Mouse (Mus musculus): Measurements from ENCODE around the gene Tbc1d13. TPM values are rescaled to one million over a fixed set of nuclear protein-coding genes. Genes with fewer than 3 reads are reported as not detected.

The Tbc1d13 gene
- polyA plus RNA-seq, 1 experiment from 2014 or later, result 18.7 TPM

GRCm38 (mm10) chr2:30200388-30200925, 66.9 kb downstream of the Tbc1d13 start:
- no peak overlapping the region for H3K9ac ChIP-seq
- ATAC-seq (ENCODE audit: low FRiP score), result no peak
- H3K27ac ChIP-seq, result no peak overlapping the region
- H3K4me1 ChIP-seq (replicated peaks; ENCODE audit: control insufficient read depth, insufficient read depth, low read length), result peaks cover 6% of the 10 kb centered on the region
- 84% methylated on average over 5 of the region's 5 CpGs for WGBS
- H3K4me3 ChIP-seq (replicated peaks; ENCODE audit: low read length), result no peak overlapping the region
- H3K36me3 ChIP-seq (replicated peaks; ENCODE audit: control insufficient read depth, insufficient read depth), result no peaks in the 10 kb centered on the region
- no peak for DNase-seq (ENCODE audit: low spot score)
- H3K4me2 ChIP-seq (replicated peaks), result no peak overlapping the region
- no peaks in the 10 kb centered on the region for H3K27me3 ChIP-seq (ENCODE audit: control insufficient read depth, insufficient read depth, low read length)
- no peaks in the 10 kb centered on the region for H3K9me3 ChIP-seq (ENCODE audit: control insufficient read depth, low read length)

Other genes starting within 250 kb of the Tbc1d13 start
- 49.0 and 63.5 TPM in 2 replicates for gene Odf2, start 244.5 kb upstream of the Tbc1d13 start, polyA plus RNA-seq (2014; fragmentation: Nextera tagmentation; extraction: Ambion mirVana)
- 53.5 and 53.7 TPM in 2 replicates for gene Gle1, start 198.3 kb upstream of the Tbc1d13 start, polyA plus RNA-seq (2014; fragmentation: Nextera tagmentation; extraction: Ambion mirVana)
- 344 and 368 TPM in 2 replicates for gene Sptan1, start 168.2 kb upstream of the Tbc1d13 start, polyA plus RNA-seq (2014; fragmentation: Nextera tagmentation; extraction: Ambion mirVana)
- 66.6 and 67.2 TPM in 2 replicates for gene Wdr34, start 84.9 kb upstream of the Tbc1d13 start, polyA plus RNA-seq (2014; fragmentation: Nextera tagmentation; extraction: Ambion mirVana)
- gene Set, start 76.4 kb upstream of the Tbc1d13 start, polyA plus RNA-seq (2014; fragmentation: Nextera tagmentation; extraction: Ambion mirVana), result 339 and 347 TPM in 2 replicates
- 1.6 and 1.9 TPM in 2 replicates for gene Pkn3, start 56.1 kb upstream of the Tbc1d13 start, polyA plus RNA-seq (2014; fragmentation: Nextera tagmentation; extraction: Ambion mirVana)
- 27.2 TPM in 2 replicates for gene Zdhhc12, start 40.1 kb upstream of the Tbc1d13 start, polyA plus RNA-seq (2014; fragmentation: Nextera tagmentation; extraction: Ambion mirVana)
- 13.2 and 16.0 TPM in 2 replicates for gene Zer1, start 9.2 kb upstream of the Tbc1d13 start, polyA plus RNA-seq (2014; fragmentation: Nextera tagmentation; extraction: Ambion mirVana)
- 29.8 and 31.0 TPM in 2 replicates for gene Endog, start 37.7 kb downstream of the Tbc1d13 start, polyA plus RNA-seq (2014; fragmentation: Nextera tagmentation; extraction: Ambion mirVana)
- gene Spout1, start 44.7 kb downstream of the Tbc1d13 start, polyA plus RNA-seq (2014; fragmentation: Nextera tagmentation; extraction: Ambion mirVana), result 55.4 and 58.8 TPM in 2 replicates
- 13.9 and 16.0 TPM in 2 replicates for gene Kyat1, start 72.1 kb downstream of the Tbc1d13 start, polyA plus RNA-seq (2014; fragmentation: Nextera tagmentation; extraction: Ambion mirVana)
- 57.9 and 58.6 TPM in 2 replicates for gene Lrrc8a, start 104.0 kb downstream of the Tbc1d13 start, polyA plus RNA-seq (2014; fragmentation: Nextera tagmentation; extraction: Ambion mirVana)
- 0.07 and 0.17 TPM in 2 replicates for gene Gm28035, start 106.8 kb downstream of the Tbc1d13 start, polyA plus RNA-seq (2014; fragmentation: Nextera tagmentation; extraction: Ambion mirVana)
- gene Phyhd1, start 132.5 kb downstream of the Tbc1d13 start, polyA plus RNA-seq (2014; fragmentation: Nextera tagmentation; extraction: Ambion mirVana), result 5.9 and 6.9 TPM in 2 replicates
- gene Gm28038, start 147.3 kb downstream of the Tbc1d13 start, polyA plus RNA-seq (2014; fragmentation: Nextera tagmentation; extraction: Ambion mirVana), result not detected in 2 replicates
- 37.1 and 39.2 TPM in 2 replicates for gene Dolk, start 152.6 kb downstream of the Tbc1d13 start, polyA plus RNA-seq (2014; fragmentation: Nextera tagmentation; extraction: Ambion mirVana)
- 19.5 and 24.8 TPM in 2 replicates for gene Nup188, start 152.7 kb downstream of the Tbc1d13 start, polyA plus RNA-seq (2014; fragmentation: Nextera tagmentation; extraction: Ambion mirVana)
- 140 and 143 TPM in 2 replicates for gene Sh3glb2, start 225.6 kb downstream of the Tbc1d13 start, polyA plus RNA-seq (2014; fragmentation: Nextera tagmentation; extraction: Ambion mirVana)
- 27.3 and 32.3 TPM in 2 replicates for gene Miga2, start 230.5 kb downstream of the Tbc1d13 start, polyA plus RNA-seq (2014; fragmentation: Nextera tagmentation; extraction: Ambion mirVana)

All from hindbrain, embryonic 14.5 days (tissue).